Mouse (Mus musculus): ENCODE measurements around the gene Ptprr. TPM values are rescaled to one million over a fixed set of nuclear protein-coding genes. Genes with fewer than 3 reads are reported as not detected.

Gene Ptprr
- polyA plus RNA-seq, 1 experiment = 0.04 TPM

DNA sequence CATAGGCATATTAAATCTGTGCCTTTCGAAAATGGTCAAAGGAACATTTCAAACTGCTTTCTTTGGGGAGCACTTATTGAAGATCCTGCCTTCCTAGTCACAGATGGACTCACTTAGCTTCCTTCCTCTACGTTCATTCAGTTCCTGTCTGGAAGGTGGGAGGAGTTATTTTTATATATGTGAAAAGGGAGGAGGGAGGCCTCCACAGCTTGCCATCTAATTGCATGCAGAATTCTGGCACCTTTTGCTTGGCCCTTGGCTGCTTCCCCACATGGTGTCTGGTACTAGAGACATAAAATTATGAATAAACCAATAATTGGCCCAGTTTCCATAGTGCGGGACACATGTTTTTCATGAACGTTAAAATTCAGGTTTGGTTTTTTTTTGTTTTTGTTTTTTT lies 90.2 kb downstream of the Ptprr start:
- Histone ChIP-seq H3K27me3 (ENCODE audit: control insufficient read depth, insufficient read depth, insufficient read length) (no peaks in the 10 kb centered on the region), H3ac (ENCODE audit: control insufficient read depth, insufficient read length, low read depth) (no peak overlapping the region)
- TF ChIP-seq FOSL1 (IDR thresholded peaks at IDR 0.05; ENCODE audit: insufficient read depth, low read length, poor library complexity, severe bottlenecking) (no peak), USF1 (IDR thresholded peaks at IDR 0.05; ENCODE audit: low read depth) (no peak), MYOD1 (IDR thresholded peaks at IDR 0.05; ENCODE audit: control insufficient read depth, insufficient read length, low read depth) (no peak), CEBPB (IDR thresholded peaks at IDR 0.05; ENCODE audit: low read depth) (no peak), MYOG (IDR thresholded peaks at IDR 0.05; ENCODE audit: control insufficient read depth, extremely low read depth, insufficient read length) (no peak), MAX (IDR thresholded peaks at IDR 0.05) (no peak), CTCF (IDR thresholded peaks at IDR 0.05; ENCODE audit: control insufficient read depth, insufficient read depth, insufficient read length) (no peak)

GRCm38 (mm10) chr10:116108730-116109129 lies 90.7 kb downstream of the Ptprr start:
- H3K4me3 ChIP-seq (ENCODE audit: insufficient read depth, poor library complexity, severe bottlenecking) = no peak overlapping the region
- no peaks in the 10 kb centered on the region for H3K79me2 ChIP-seq (ENCODE audit: control insufficient read depth, insufficient read depth)
- H3K27me3 ChIP-seq (ENCODE audit: control insufficient read depth, insufficient read depth, insufficient read length) = no peaks in the 10 kb centered on the region
- H3ac ChIP-seq (ENCODE audit: control insufficient read depth, insufficient read length, low read depth) = no peak overlapping the region
- TF ChIP-seq CEBPB (IDR thresholded peaks at IDR 0.05; ENCODE audit: low read depth) (no peak), MYOG (IDR thresholded peaks at IDR 0.05; ENCODE audit: control insufficient read depth, extremely low read depth, insufficient read length) (no peak), FOSL1 (IDR thresholded peaks at IDR 0.05; ENCODE audit: insufficient read depth, low read length, poor library complexity, severe bottlenecking) (no peak), USF1 (IDR thresholded peaks at IDR 0.05; ENCODE audit: low read depth) (no peak), MAX (IDR thresholded peaks at IDR 0.05) (no peak), MYOD1 (IDR thresholded peaks at IDR 0.05; ENCODE audit: control insufficient read depth, insufficient read length, low read depth) (no peak), CTCF (IDR thresholded peaks at IDR 0.05; ENCODE audit: control insufficient read depth, insufficient read depth, insufficient read length) (no peak)
- H3K36me3 ChIP-seq (ENCODE audit: control insufficient read depth, insufficient read depth) = no peaks in the 10 kb centered on the region
- H3K79me3 ChIP-seq (ENCODE audit: low read depth) = no peaks in the 10 kb centered on the region

More for the DNA sequence above, 90.2 kb downstream of the Ptprr start:
- no peak overlapping the region for H3K4me3 ChIP-seq (ENCODE audit: insufficient read depth, poor library complexity, severe bottlenecking)
- no peaks in the 10 kb centered on the region for H3K79me2 ChIP-seq (ENCODE audit: control insufficient read depth, insufficient read depth)
- no peaks in the 10 kb centered on the region for H3K79me3 ChIP-seq (ENCODE audit: low read depth)
- no peaks in the 10 kb centered on the region for H3K36me3 ChIP-seq (ENCODE audit: control insufficient read depth, insufficient read depth)

DNA sequence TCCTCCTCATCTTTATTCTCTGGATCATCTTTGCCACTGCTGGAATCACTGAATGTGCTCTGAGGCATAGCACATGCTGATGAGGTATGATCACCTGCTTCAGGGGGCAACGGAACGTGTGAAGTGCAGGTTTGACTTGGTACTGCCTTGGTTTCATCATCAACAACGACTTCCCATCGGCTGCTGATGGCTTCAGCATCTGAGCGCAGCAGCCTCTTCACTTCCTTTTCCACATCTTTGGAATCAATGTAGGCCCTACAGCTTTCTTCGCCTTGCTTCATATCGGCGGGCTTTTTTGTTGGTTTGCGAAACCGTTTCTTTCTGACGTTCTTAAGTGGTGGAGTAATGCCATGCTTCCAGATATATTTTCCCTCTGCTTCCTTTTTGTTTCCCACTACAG lies 94.9 kb downstream of the Ptprr start:
- H3K27me3 ChIP-seq (ENCODE audit: control insufficient read depth, insufficient read depth, insufficient read length) = no peaks in the 10 kb centered on the region
- H3K79me3 ChIP-seq (ENCODE audit: low read depth) = no peaks in the 10 kb centered on the region
- no peak for TF ChIP-seq CEBPB (IDR thresholded peaks at IDR 0.05; ENCODE audit: low read depth)
- no peak for TF ChIP-seq MAX (IDR thresholded peaks at IDR 0.05)
- no peak for TF ChIP-seq USF1 (IDR thresholded peaks at IDR 0.05; ENCODE audit: low read depth)
- no peak for TF ChIP-seq MYOD1 (IDR thresholded peaks at IDR 0.05; ENCODE audit: control insufficient read depth, insufficient read length, low read depth)
- TF ChIP-seq CTCF (IDR thresholded peaks at IDR 0.05; ENCODE audit: control insufficient read depth, insufficient read depth, insufficient read length) = no peak
- no peak for TF ChIP-seq MYOG (IDR thresholded peaks at IDR 0.05; ENCODE audit: control insufficient read depth, extremely low read depth, insufficient read length)
- TF ChIP-seq FOSL1 (IDR thresholded peaks at IDR 0.05; ENCODE audit: insufficient read depth, low read length, poor library complexity, severe bottlenecking) = no peak
- H3K79me2 ChIP-seq (ENCODE audit: control insufficient read depth, insufficient read depth) = no peaks in the 10 kb centered on the region
- H3K4me3 ChIP-seq (ENCODE audit: insufficient read depth, poor library complexity, severe bottlenecking) = no peak overlapping the region
- H3ac ChIP-seq (ENCODE audit: control insufficient read depth, insufficient read length, low read depth) = no peak overlapping the region
- no peaks in the 10 kb centered on the region for H3K36me3 ChIP-seq (ENCODE audit: control insufficient read depth, insufficient read depth)

DNA sequence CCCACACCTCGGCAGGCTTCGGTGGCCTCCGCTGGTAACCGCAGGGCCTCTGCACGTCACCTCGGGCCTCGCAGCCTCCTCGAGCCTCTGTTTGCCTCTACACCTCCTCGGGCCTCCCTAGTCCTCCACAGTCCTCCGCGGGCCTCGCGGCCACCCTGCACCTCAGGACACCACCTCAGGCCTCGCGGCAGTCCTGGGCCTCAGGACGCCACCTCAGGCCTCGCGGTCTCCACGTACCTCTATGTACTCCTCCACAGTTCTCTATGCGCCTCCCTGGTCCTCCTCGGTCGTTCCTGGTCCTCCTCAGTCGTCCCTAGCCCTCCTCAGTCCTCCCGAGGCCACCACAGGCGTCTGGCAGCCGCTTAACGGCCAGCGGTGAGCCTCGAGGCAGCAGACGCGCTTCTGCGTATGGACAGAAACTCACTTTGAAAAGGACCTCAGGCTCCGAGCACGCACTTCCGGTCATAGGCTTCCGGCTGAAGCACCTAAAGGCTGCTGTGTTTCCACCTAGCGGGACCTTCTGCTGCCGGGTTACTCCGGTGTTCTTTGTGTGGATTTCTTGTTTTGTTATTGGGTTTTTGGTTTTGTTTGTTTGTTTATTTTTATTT lies 96.0 kb downstream of the Ptprr start, which contains the start of gene 4933416C03Rik:
TSS of gene 4933416C03Rik (minus strand) at position 51 of the 608 bp plus-strand sequence.
- H3K36me3 ChIP-seq (ENCODE audit: control insufficient read depth, insufficient read depth) = no peaks in the 10 kb centered on the region
- TF ChIP-seq MYOG (IDR thresholded peaks at IDR 0.05; ENCODE audit: control insufficient read depth, extremely low read depth, insufficient read length) (no peak), CEBPB (IDR thresholded peaks at IDR 0.05; ENCODE audit: low read depth) (no peak), FOSL1 (IDR thresholded peaks at IDR 0.05; ENCODE audit: insufficient read depth, low read length, poor library complexity, severe bottlenecking) (no peak), MAX (IDR thresholded peaks at IDR 0.05) (no peak), MYOD1 (IDR thresholded peaks at IDR 0.05; ENCODE audit: control insufficient read depth, insufficient read length, low read depth) (no peak)
- H3K4me3 ChIP-seq (ENCODE audit: insufficient read depth, poor library complexity, severe bottlenecking) = no peak within 1 kb of the TSS
- H3K79me3 ChIP-seq (ENCODE audit: low read depth) = no peaks in the 10 kb centered on the region
- H3K79me2 ChIP-seq (ENCODE audit: control insufficient read depth, insufficient read depth) = no peaks in the 10 kb centered on the region
- no peak within 1 kb of the TSS for H3ac ChIP-seq (ENCODE audit: control insufficient read depth, insufficient read length, low read depth)
- H3K27me3 ChIP-seq (ENCODE audit: control insufficient read depth, insufficient read depth, insufficient read length) = no peaks in the 10 kb centered on the region

DNA sequence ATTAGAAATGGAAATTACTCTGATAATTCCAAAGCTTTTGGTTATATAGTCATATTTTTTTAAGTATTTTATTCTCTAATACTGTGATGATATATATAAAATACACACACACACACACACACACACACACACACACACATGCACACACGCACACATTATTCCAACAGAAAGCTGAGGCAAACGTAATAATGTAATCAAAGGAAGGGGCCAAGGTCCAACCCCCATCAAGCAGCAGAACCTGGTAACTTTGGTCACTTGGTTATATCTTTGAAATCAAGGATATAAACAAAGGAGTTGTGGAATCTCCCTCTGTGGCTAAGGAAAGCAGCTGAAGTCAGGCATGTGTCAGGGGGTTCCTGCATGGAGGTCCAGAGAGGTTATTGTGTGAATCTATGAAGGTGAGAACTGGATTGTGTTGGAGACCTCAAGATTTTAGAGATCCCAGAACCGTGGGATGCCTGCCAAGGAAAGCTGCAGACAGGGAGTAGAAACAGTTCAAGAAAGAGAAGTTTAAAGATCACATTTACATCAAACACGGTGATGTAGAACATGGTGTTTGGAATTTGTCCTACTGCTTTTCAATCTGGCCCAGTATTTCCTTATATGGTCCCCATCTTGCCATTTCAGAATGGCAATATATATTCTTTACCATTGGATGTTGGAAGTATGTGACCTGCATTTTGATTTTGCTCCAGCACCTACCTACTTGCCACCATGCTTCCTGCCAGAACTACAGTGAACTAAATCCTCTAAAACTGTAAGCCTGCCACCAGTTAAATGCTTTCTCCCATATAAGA lies 98.1 kb downstream of the Ptprr start:
- H3K79me2 ChIP-seq (ENCODE audit: control insufficient read depth, insufficient read depth) = no peaks in the 10 kb centered on the region
- no peak overlapping the region for H3ac ChIP-seq (ENCODE audit: control insufficient read depth, insufficient read length, low read depth)
- no peaks in the 10 kb centered on the region for H3K27me3 ChIP-seq (ENCODE audit: control insufficient read depth, insufficient read depth, insufficient read length)
- no peaks in the 10 kb centered on the region for H3K36me3 ChIP-seq (ENCODE audit: control insufficient read depth, insufficient read depth)
- no peaks in the 10 kb centered on the region for H3K79me3 ChIP-seq (ENCODE audit: low read depth)
- H3K4me3 ChIP-seq (ENCODE audit: insufficient read depth, poor library complexity, severe bottlenecking) = no peak overlapping the region
- TF ChIP-seq CTCF (IDR thresholded peaks at IDR 0.05; ENCODE audit: control insufficient read depth, insufficient read depth, insufficient read length) (no peak), CEBPB (IDR thresholded peaks at IDR 0.05; ENCODE audit: low read depth) (no peak), MYOD1 (IDR thresholded peaks at IDR 0.05; ENCODE audit: control insufficient read depth, insufficient read length, low read depth) (no peak), MAX (IDR thresholded peaks at IDR 0.05) (no peak), FOSL1 (IDR thresholded peaks at IDR 0.05; ENCODE audit: insufficient read depth, low read length, poor library complexity, severe bottlenecking) (no peak), MYOG (IDR thresholded peaks at IDR 0.05; ENCODE audit: control insufficient read depth, extremely low read depth, insufficient read length) (no peak), USF1 (IDR thresholded peaks at IDR 0.05; ENCODE audit: low read depth) (no peak)
